Mouse (Mus musculus) hindbrain, embryonic 13.5 days (tissue): ENCODE results near the gene Man1c1. TPM values are rescaled to one million over a fixed set of nuclear protein-coding genes. Genes with fewer than 3 reads are reported as not detected.

Experiments used
- ATAC-seq: fragments of 200-750 bp; cut with Nextera tagmentation; 2 replicates; pipeline ENCODE4 v1.8.0; 2017; ENCODE audit warnings: moderate TSS enrichment; ENCODE audit not compliant: low FRiP score
- H3K27ac ChIP-seq: fragments of 300-500 bp; sonication (generic); 2 replicates; pipeline ENCODE4 v1.5.1; 2015; ENCODE audit warnings: inconsistent platforms, mild to moderate bottlenecking, moderate library complexity
- H3K27me3 ChIP-seq: fragments of 300-500 bp; sonication (generic); 2 replicates; pipeline ENCODE4 v1.6.1; 2015; ENCODE audit warnings: mild to moderate bottlenecking, inconsistent platforms
- H3K36me3 ChIP-seq: fragments of 300-500 bp; sonication (generic); 2 replicates; pipeline ENCODE4 v1.6.1; 2015; ENCODE audit warnings: mild to moderate bottlenecking, inconsistent platforms
- H3K4me1 ChIP-seq: fragments of 300-500 bp; sonication (generic); replicated peaks from 2 replicates; pipeline ENCODE4 v1.6.1; 2015; ENCODE audit warnings: inconsistent platforms
- H3K4me2 ChIP-seq: fragments of 300-500 bp; sonication (generic); 2 replicates; pipeline ENCODE4 v1.6.1; 2015; ENCODE audit warnings: inconsistent platforms, mild to moderate bottlenecking, moderate library complexity
- H3K4me3 ChIP-seq: fragments of 300-500 bp; sonication (generic); 2 replicates; pipeline ENCODE4 v1.5.1; 2015; ENCODE audit warnings: mild to moderate bottlenecking, inconsistent platforms
- H3K9ac ChIP-seq: fragments of 300-500 bp; sonication (generic); 2 replicates; pipeline ENCODE4 v1.6.1; 2015; ENCODE audit warnings: mild to moderate bottlenecking, inconsistent platforms
- H3K9me3 ChIP-seq: fragments of 300-500 bp; sonication (generic); 2 replicates; pipeline ENCODE4 v1.6.1; 2016; ENCODE audit warnings: inconsistent platforms
- WGBS: fragments of 180-500 bp; shearing (Covaris S2); methylation state at CpG from one replicate; pipeline ENCODE4 v1.1.7; 2015; 5-methylcytosine and 5-hydroxymethylcytosine counted together
- polyA plus RNA-seq: library from polyadenylated mRNA; unstranded; fragments of >200 nt; fragmentation: Nextera tagmentation; extraction: Ambion mirVana; gene quantifications from 2 replicates; pipeline ENCODE4 v1.2.1, GENCODE M21; 2015

The Man1c1 gene
- polyA plus RNA-seq, 1 experiment from 2014 or later: 3.8 TPM

- H3K9me3 ChIP-seq: 0 out of 2 replicates have a peak, but pooled peaks cover 6% of the 10 kb centered on the region
- H3K36me3 ChIP-seq: no peaks in the 10 kb centered on the region
- 83% methylated on average over 9 of the region's 9 CpGs for WGBS
- H3K4me3 ChIP-seq: no peak overlapping the region
- H3K27me3 ChIP-seq: no peaks in the 10 kb centered on the region
- H3K27ac ChIP-seq: no peak overlapping the region
- no peak for ATAC-seq
- H3K4me1 ChIP-seq: peaks cover 21% of the 10 kb centered on the region
- no peak overlapping the region for H3K9ac ChIP-seq
- no peak overlapping the region for H3K4me2 ChIP-seq
Measured at GRCm38 (mm10) chr4:134684637-134685338, 19.3 kb downstream of the Man1c1 start.

GRCm38 (mm10) chr4:134683892-134684291 lies 20.2 kb downstream of the Man1c1 start:
- no peaks in the 10 kb centered on the region for H3K36me3 ChIP-seq
- H3K9me3 ChIP-seq: 0 out of 2 replicates have a peak, but pooled peaks cover 6% of the 10 kb centered on the region
- peak overlapping the region; percentile 77 for H3K27ac ChIP-seq
- H3K4me2 ChIP-seq: no peak overlapping the region
- no peak for ATAC-seq
- 71% methylated on average over 8 of the region's 8 CpGs for WGBS
- H3K9ac ChIP-seq: 0 out of 2 replicates have a peak overlapping the region, but pooled peaks have one; percentile 2
- 0 out of 2 replicates have a peak, but pooled peaks cover 2% of the 10 kb centered on the region for H3K27me3 ChIP-seq
- peaks cover 21% of the 10 kb centered on the region for H3K4me1 ChIP-seq
- H3K4me3 ChIP-seq: no peak overlapping the region

- 0 out of 2 replicates have a peak, but pooled peaks cover 6% of the 10 kb centered on the region for H3K9me3 ChIP-seq
- no peak for ATAC-seq
- 45% methylated on average over 13 of the region's 13 CpGs for WGBS
- H3K4me1 ChIP-seq: peaks cover 28% of the 10 kb centered on the region
- H3K9ac ChIP-seq: peak overlapping the region; percentile 2; the same call in 1 of the 2 replicates
- H3K4me2 ChIP-seq: 0 out of 2 replicates have a peak overlapping the region, but pooled peaks have one; percentile 1
- H3K4me3 ChIP-seq: no peak overlapping the region
- H3K27me3 ChIP-seq: 0 out of 2 replicates have a peak, but pooled peaks cover 2% of the 10 kb centered on the region
- no peaks in the 10 kb centered on the region for H3K36me3 ChIP-seq
- peak overlapping the region; percentile 77 for H3K27ac ChIP-seq
Measured at GRCm38 (mm10) chr4:134683008-134683407, 21.1 kb downstream of the Man1c1 start.

- no peak overlapping the region for H3K9ac ChIP-seq
- 70% methylated on average over 8 of the region's 8 CpGs for WGBS
- H3K9me3 ChIP-seq: 0 out of 2 replicates have a peak, but pooled peaks cover 6% of the 10 kb centered on the region
- no peak for ATAC-seq
- H3K4me1 ChIP-seq: peaks cover 34% of the 10 kb centered on the region
- 0 out of 2 replicates have a peak, but pooled peaks cover 5% of the 10 kb centered on the region for H3K27me3 ChIP-seq
- H3K27ac ChIP-seq: peak overlapping the region; percentile 77
- no peak overlapping the region for H3K4me3 ChIP-seq
- no peaks in the 10 kb centered on the region for H3K36me3 ChIP-seq
- H3K4me2 ChIP-seq: no peak overlapping the region
Measured at GRCm38 (mm10) chr4:134682423-134682822, 21.7 kb downstream of the Man1c1 start.

- Histone ChIP-seq H3K27me3 (0 out of 2 replicates have a peak, but pooled peaks cover 6% of the 10 kb centered on the region), H3K9me3 (0 out of 2 replicates have a peak, but pooled peaks cover 6% of the 10 kb centered on the region), H3K4me3 (no peak overlapping the region), H3K36me3 (no peaks in the 10 kb centered on the region), H3K9ac (no peak overlapping the region), H3K27ac (no peak overlapping the region), H3K4me1 (peaks cover 38% of the 10 kb centered on the region), H3K4me2 (no peak overlapping the region)
- 94% methylated on average over 7 of the region's 7 CpGs for WGBS
- ATAC-seq: no peak
Measured at GRCm38 (mm10) chr4:134681819-134682218, 22.3 kb downstream of the Man1c1 start.

- Histone ChIP-seq H3K4me1 (peaks cover 46% of the 10 kb centered on the region), H3K9me3 (no peaks in the 10 kb centered on the region), H3K27ac (peak overlapping the region; percentile 35; the same call in 1 of the 2 replicates), H3K36me3 (no peaks in the 10 kb centered on the region), H3K9ac (no peak overlapping the region), H3K4me2 (no peak overlapping the region), H3K27me3 (0 out of 2 replicates have a peak, but pooled peaks cover 6% of the 10 kb centered on the region), H3K4me3 (no peak overlapping the region)
- ATAC-seq: no peak
- 32% methylated on average over 17 of the region's 17 CpGs for WGBS
Measured at GRCm38 (mm10) chr4:134677556-134678508, 26.3 kb downstream of the Man1c1 start.

- Histone ChIP-seq H3K9ac (no peak overlapping the region), H3K4me2 (no peak overlapping the region), H3K27me3 (0 out of 2 replicates have a peak, but pooled peaks cover 10% of the 10 kb centered on the region), H3K9me3 (no peaks in the 10 kb centered on the region), H3K36me3 (no peaks in the 10 kb centered on the region), H3K4me1 (peaks cover 58% of the 10 kb centered on the region), H3K27ac (no peak overlapping the region), H3K4me3 (no peak overlapping the region)
- no peak for ATAC-seq
- WGBS: 31% methylated on average over 8 of the region's 8 CpGs
Measured at GRCm38 (mm10) chr4:134675800-134676199, 28.3 kb downstream of the Man1c1 start.

- H3K4me1 ChIP-seq: peaks cover 66% of the 10 kb centered on the region
- H3K36me3 ChIP-seq: no peaks in the 10 kb centered on the region
- no peak overlapping the region for H3K4me2 ChIP-seq
Measured at GRCm38 (mm10) chr4:134674970-134675369, 29.1 kb downstream of the Man1c1 start.

GRCm38 (mm10) chr4:134673882-134674463 lies 30.1 kb downstream of the Man1c1 start:
- Histone ChIP-seq H3K4me3 (no peak overlapping the region), H3K9me3 (no peaks in the 10 kb centered on the region), H3K4me2 (no peak overlapping the region), H3K9ac (no peak overlapping the region), H3K4me1 (peaks cover 75% of the 10 kb centered on the region), H3K27me3 (0 out of 2 replicates have a peak, but pooled peaks cover 8% of the 10 kb centered on the region), H3K27ac (peak overlapping the region; percentile 40; the same call in 1 of the 2 replicates), H3K36me3 (no peaks in the 10 kb centered on the region)
- 78% methylated on average over 12 of the region's 12 CpGs for WGBS
- 0 out of 2 replicates have a peak, but pooled peaks have one; percentile 29 for ATAC-seq

More at GRCm38 (mm10) chr4:134674970-134675369, 29.1 kb downstream of the Man1c1 start:
- 97% methylated on average over 3 of the region's 3 CpGs for WGBS
- no peak overlapping the region for H3K9ac ChIP-seq
- no peak overlapping the region for H3K27ac ChIP-seq
- ATAC-seq: no peak
- no peak overlapping the region for H3K4me3 ChIP-seq
- H3K9me3 ChIP-seq: no peaks in the 10 kb centered on the region
- 0 out of 2 replicates have a peak, but pooled peaks cover 10% of the 10 kb centered on the region for H3K27me3 ChIP-seq

- WGBS: 89% methylated on average over 8 of the region's 8 CpGs
- Histone ChIP-seq H3K4me3 (no peak overlapping the region), H3K4me2 (no peak overlapping the region), H3K27me3 (peaks cover 8% of the 10 kb centered on the region; the same call in 1 of the 2 replicates), H3K27ac (no peak overlapping the region), H3K9me3 (no peaks in the 10 kb centered on the region), H3K4me1 (peaks cover 74% of the 10 kb centered on the region), H3K36me3 (no peaks in the 10 kb centered on the region), H3K9ac (no peak overlapping the region)
- no peak for ATAC-seq
Measured at GRCm38 (mm10) chr4:134673151-134673550, 30.9 kb downstream of the Man1c1 start.

- H3K4me2 ChIP-seq: no peak overlapping the region
- H3K36me3 ChIP-seq: no peaks in the 10 kb centered on the region
- H3K27me3 ChIP-seq: peaks cover 4% of the 10 kb centered on the region; the same call in 1 of the 2 replicates
- H3K27ac ChIP-seq: no peak overlapping the region
- H3K9me3 ChIP-seq: no peaks in the 10 kb centered on the region
- H3K9ac ChIP-seq: no peak overlapping the region
- H3K4me1 ChIP-seq: peaks cover 66% of the 10 kb centered on the region
- ATAC-seq: no peak
- WGBS: 59% methylated on average over 8 of the region's 8 CpGs
- H3K4me3 ChIP-seq: no peak overlapping the region
Measured at GRCm38 (mm10) chr4:134672326-134672725, 31.8 kb downstream of the Man1c1 start.
